Mouse (Mus musculus) lung, adult 2 months (tissue): ENCODE measurements around the gene Hpf1.

Experiments used
- CTCF ChIP-seq: fragments of 200-500 bp; IDR thresholded peaks from 2 replicates; pipeline ENCODE4 v1.5.1; 2011; ENCODE audit warnings: mild to moderate bottlenecking, low read length, control low read depth; ENCODE audit not compliant: insufficient read depth
- POLR2A ChIP-seq: fragments of 200-500 bp; IDR thresholded peaks from 2 replicates; pipeline ENCODE4 v1.6.1; 2011; ENCODE audit warnings: low read depth, mild to moderate bottlenecking, control low read depth, low read length, borderline replicate concordance; ENCODE audit errors: extremely low read depth

DNA sequence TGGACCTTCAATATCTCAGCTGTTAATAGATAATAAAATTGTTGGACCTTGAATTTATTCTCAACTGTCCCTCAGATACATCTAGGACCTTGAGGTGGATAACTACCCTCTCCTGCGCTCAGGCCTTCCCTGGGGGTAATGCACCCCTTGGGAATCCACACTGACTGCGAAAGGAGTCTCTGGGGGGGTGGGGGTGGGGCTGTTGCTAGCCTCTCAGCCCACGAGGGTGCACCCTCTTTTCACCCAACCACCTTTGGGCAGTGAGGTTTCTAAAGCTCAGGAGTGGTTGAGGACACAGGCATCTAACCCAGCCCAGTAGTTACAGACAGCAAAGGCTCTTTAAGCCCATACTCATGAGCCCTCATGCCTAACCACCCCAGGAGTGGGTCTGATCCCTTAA is 29.5 kb upstream of the Hpf1 start:
- TF ChIP-seq POLR2A, result no peak
- no peak for TF ChIP-seq CTCF
